Mouse (Mus musculus): ENCODE measurements around the gene Rbm19. TPM values are rescaled to one million over a fixed set of nuclear protein-coding genes. Genes with fewer than 3 reads are reported as not detected.

Gene Rbm19
- polyA plus RNA-seq, 1 experiment, result 16.8 TPM

DNA sequence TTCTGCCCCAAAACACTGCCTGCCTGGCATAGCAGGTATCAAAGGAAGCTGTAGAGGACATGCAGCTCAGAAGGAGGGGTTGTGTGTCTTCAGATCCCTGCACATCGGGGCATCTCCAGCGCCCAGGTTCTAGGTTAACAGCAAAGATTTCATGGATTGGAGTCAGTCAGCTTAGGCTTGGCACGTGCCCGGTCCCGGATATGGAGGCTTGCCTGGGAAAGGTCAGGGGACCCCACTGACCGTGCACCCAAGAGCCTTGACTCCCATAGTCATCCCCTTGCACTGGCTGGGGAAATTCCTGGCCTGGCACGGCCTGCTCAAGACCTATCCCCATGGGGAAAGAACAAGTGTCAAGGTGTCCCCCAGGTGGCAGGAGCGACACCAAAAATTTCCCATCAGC is 59.0 kb downstream of the Rbm19 start:
- no peaks in the 10 kb centered on the region for H3K4me1 ChIP-seq (ENCODE audit: control insufficient read depth, insufficient read depth, low read length)
- no peak overlapping the region for H3K27ac ChIP-seq (ENCODE audit: insufficient read depth, low read length)
- TF ChIP-seq POLR2A (IDR thresholded peaks at IDR 0.05; ENCODE audit: low read depth, low read length) (no peak), CTCF (IDR thresholded peaks at IDR 0.05; ENCODE audit: borderline replicate concordance, insufficient read depth, low read length) (no peak)
- H3K4me3 ChIP-seq (ENCODE audit: insufficient read depth, low read length), result no peak overlapping the region

DNA sequence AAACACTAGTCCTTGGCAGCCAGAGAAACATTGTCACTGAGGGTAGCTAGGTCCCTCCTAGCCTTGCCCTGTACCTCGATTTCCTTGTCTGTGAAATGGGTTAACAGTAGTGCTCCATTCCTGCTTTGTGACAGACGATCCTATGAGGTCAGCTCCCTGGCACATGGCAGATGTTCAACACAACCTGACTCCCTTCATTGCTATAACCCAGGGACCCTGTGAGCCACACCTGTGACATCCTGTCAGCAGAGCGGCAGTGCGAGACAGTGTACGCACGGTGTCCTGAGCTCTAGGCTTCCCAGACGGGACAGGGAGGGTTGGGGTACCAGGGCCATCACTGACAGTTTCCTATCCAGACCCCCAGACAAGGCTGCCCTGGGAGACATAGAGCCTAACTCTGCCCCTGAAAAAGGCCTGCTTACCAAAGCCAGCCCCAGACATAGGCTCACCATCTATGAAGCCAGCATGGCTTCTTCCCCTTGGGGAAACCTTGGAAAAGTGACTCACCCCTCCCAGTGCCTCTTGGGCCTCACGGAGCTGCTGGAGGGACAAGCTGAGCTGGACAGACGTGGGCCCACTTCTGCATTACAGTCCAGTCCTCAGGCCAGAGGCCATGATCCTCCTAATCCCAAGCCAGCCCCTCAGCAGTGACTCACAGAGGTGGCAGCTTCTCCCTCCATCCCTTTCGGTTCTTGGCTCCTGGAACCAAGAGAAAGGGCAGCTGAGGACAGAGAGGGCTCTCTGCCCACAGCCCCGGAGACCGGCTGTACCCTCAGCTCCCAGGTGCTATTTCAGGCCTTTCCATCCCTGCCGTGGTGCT is 60.2 kb downstream of the Rbm19 start:
- Histone ChIP-seq H3K4me3 (ENCODE audit: insufficient read depth, low read length) (no peak overlapping the region), H3K27ac (ENCODE audit: insufficient read depth, low read length) (no peak overlapping the region), H3K4me1 (ENCODE audit: control insufficient read depth, insufficient read depth, low read length) (no peaks in the 10 kb centered on the region)
- TF ChIP-seq POLR2A (IDR thresholded peaks at IDR 0.05; ENCODE audit: low read depth, low read length) (no peak), CTCF (IDR thresholded peaks at IDR 0.05; ENCODE audit: borderline replicate concordance, insufficient read depth, low read length) (no peak)

DNA sequence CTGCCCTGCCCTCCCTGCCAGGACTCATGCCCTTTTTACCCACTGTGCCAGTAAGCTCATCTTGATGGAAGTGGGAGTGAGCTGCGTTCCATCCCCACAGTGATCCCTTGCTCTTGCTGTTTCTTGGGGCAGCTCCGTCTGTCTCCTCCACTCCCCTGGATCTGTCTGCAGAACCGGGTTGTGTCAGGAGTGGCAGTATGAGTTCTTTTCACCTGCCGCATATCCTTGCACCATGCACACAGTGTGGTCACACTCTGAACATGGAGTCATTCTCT is 60.7 kb downstream of the Rbm19 start:
- Histone ChIP-seq H3K4me3 (ENCODE audit: insufficient read depth, low read length) (no peak overlapping the region), H3K27ac (ENCODE audit: insufficient read depth, low read length) (no peak overlapping the region), H3K4me1 (ENCODE audit: control insufficient read depth, insufficient read depth, low read length) (no peaks in the 10 kb centered on the region)
- no peak for TF ChIP-seq CTCF (IDR thresholded peaks at IDR 0.05; ENCODE audit: borderline replicate concordance, insufficient read depth, low read length)
- TF ChIP-seq POLR2A (IDR thresholded peaks at IDR 0.05; ENCODE audit: low read depth, low read length), result no peak

DNA sequence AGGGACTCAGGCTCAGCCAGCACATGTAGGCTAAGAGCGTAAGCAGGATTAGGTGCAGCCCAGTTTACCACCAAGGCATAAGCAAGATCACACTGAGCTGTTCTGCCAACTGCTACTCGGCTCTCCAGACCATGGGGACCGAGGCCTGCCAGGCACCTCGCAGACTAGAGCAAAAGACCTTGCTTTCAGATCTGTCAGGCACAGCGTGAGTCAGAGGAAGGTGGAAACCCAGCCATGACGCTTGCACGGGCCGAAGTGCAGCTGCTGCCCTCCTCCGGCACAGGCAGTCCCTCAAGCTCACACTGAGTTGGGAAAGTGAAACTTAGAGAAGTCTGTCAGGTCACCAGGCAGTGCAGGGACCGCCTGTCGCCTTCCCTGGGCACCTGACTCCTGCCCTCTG is 63.8 kb downstream of the Rbm19 start:
- TF ChIP-seq POLR2A (IDR thresholded peaks at IDR 0.05; ENCODE audit: low read depth, low read length), result no peak
- TF ChIP-seq CTCF (IDR thresholded peaks at IDR 0.05; ENCODE audit: borderline replicate concordance, insufficient read depth, low read length), result no peak
- Histone ChIP-seq H3K4me1 (ENCODE audit: control insufficient read depth, insufficient read depth, low read length) (no peaks in the 10 kb centered on the region), H3K27ac (ENCODE audit: insufficient read depth, low read length) (no peak overlapping the region), H3K4me3 (ENCODE audit: insufficient read depth, low read length) (no peak overlapping the region)

GRCm38 (mm10) chr5:120181384-120181783 is 65.1 kb downstream of the Rbm19 start:
- TF ChIP-seq POLR2A (IDR thresholded peaks at IDR 0.05; ENCODE audit: low read depth, low read length), result no peak
- TF ChIP-seq CTCF (IDR thresholded peaks at IDR 0.05; ENCODE audit: borderline replicate concordance, insufficient read depth, low read length), result no peak
- Histone ChIP-seq H3K4me3 (ENCODE audit: insufficient read depth, low read length) (no peak overlapping the region), H3K4me1 (ENCODE audit: control insufficient read depth, insufficient read depth, low read length) (no peaks in the 10 kb centered on the region), H3K27ac (ENCODE audit: insufficient read depth, low read length) (no peak overlapping the region)

DNA sequence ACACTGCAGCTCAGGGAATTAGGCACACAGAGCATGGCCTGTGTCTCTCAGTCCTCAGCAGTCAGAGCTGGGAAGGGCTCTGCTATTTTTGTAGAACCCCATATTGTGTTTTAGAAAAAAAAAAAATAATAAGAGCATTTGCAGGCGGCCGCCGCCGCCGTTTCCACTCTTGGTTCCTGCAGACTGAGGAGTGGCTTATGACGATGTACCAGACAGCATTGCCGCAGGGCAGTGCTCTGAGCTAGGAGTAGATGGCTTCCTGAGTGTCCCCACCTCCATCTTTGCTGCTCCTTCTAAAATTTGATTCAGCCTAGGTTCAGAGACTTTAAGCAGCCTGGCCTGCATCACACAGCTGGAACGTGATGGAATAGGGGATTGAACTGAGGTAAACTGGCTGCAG is 67.1 kb downstream of the Rbm19 start:
- TF ChIP-seq CTCF (IDR thresholded peaks at IDR 0.05; ENCODE audit: borderline replicate concordance, insufficient read depth, low read length) (no peak), POLR2A (IDR thresholded peaks at IDR 0.05; ENCODE audit: low read depth, low read length) (no peak)
- Histone ChIP-seq H3K4me3 (ENCODE audit: insufficient read depth, low read length) (no peak overlapping the region), H3K27ac (ENCODE audit: insufficient read depth, low read length) (no peak overlapping the region), H3K4me1 (ENCODE audit: control insufficient read depth, insufficient read depth, low read length) (no peaks in the 10 kb centered on the region)

DNA sequence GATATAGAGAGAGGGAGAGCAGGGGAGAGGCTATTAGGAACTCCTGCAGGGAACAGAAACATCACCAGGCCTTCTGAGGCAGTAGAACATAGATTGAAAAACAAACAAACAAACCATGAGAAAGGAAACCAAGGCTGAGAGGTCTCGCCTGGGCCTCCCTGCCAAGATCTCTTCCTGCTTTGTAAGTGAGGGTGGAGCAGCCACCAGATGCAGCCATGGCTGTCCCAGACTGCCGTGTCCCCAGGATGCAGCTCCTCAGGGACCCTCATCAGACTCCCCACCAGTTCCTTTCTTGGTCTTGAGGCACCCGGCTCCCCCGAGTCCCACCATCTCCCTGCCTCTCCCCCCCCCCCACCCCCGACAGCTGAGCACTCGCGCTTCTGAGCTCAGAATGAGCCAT is 67.5 kb downstream of the Rbm19 start:
- no peaks in the 10 kb centered on the region for H3K4me1 ChIP-seq (ENCODE audit: control insufficient read depth, insufficient read depth, low read length)
- no peak overlapping the region for H3K4me3 ChIP-seq (ENCODE audit: insufficient read depth, low read length)
- no peak for TF ChIP-seq POLR2A (IDR thresholded peaks at IDR 0.05; ENCODE audit: low read depth, low read length)
- H3K27ac ChIP-seq (ENCODE audit: insufficient read depth, low read length), result no peak overlapping the region

DNA sequence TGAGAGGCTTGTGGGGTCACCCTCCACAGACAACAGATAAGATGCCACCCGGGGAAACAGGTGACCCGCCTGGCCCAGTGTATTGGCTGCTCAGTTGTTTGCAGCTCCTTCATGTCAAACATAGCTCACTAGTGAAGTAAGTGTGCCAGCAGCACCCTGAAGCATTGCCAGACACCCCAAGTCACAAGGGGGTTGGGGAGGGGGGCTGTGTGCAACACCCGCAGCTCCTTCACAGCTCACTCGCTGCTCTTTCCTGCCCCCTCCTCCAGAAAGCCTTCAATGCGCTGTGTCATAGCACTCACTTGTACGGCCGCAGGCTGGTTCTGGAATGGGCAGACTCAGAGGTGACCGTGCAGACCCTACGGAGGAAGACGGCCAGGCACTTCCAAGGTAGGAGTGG is 69.7 kb downstream of the Rbm19 start:
- no peak overlapping the region for H3K4me3 ChIP-seq (ENCODE audit: insufficient read depth, low read length)
- TF ChIP-seq POLR2A (IDR thresholded peaks at IDR 0.05; ENCODE audit: low read depth, low read length) (no peak), CTCF (IDR thresholded peaks at IDR 0.05; ENCODE audit: borderline replicate concordance, insufficient read depth, low read length) (no peak)
- no peaks in the 10 kb centered on the region for H3K4me1 ChIP-seq (ENCODE audit: control insufficient read depth, insufficient read depth, low read length)
- no peak overlapping the region for H3K27ac ChIP-seq (ENCODE audit: insufficient read depth, low read length)

- Histone ChIP-seq H3K4me3 (ENCODE audit: insufficient read depth, low read length) (no peak overlapping the region), H3K27ac (ENCODE audit: insufficient read depth, low read length) (no peak overlapping the region), H3K4me1 (ENCODE audit: control insufficient read depth, insufficient read depth, low read length) (no peaks in the 10 kb centered on the region)
- TF ChIP-seq CTCF (IDR thresholded peaks at IDR 0.05; ENCODE audit: borderline replicate concordance, insufficient read depth, low read length) (no peak), POLR2A (IDR thresholded peaks at IDR 0.05; ENCODE audit: low read depth, low read length) (no peak)
Observed at GRCm38 (mm10) chr5:120188541-120188940, 72.3 kb downstream of the Rbm19 start.

DNA sequence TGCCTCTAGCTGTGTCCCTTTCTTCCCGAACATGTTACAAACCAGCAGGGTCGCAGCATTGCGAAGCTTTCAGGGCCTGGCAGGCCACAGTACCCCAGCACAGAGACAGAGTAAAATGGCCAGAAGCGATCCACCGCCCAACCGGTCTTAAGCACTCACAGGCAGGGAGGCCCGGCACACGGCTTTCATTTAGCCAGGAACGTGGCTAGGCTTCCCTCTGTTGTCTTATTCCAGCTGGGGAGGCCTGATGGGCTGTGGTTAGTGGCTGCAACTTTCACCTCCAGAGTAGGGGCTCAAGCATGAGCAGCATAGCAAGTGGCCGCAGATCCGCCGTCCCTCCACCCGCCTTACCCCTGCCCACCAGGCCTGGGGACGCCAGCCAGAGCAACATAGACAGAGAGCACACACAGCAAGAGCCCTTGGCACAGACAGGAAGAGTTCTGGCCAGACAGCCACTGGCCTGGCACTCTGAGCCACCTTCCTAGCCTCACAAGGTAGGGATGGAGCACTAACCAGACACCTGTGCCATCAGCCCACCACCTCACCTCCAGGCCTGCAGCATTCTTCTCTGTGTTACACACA is 73.8 kb downstream of the Rbm19 start:
- TF ChIP-seq CTCF (IDR thresholded peaks at IDR 0.05; ENCODE audit: borderline replicate concordance, insufficient read depth, low read length) (no peak), POLR2A (IDR thresholded peaks at IDR 0.05; ENCODE audit: low read depth, low read length) (no peak)
- no peak overlapping the region for H3K4me3 ChIP-seq (ENCODE audit: insufficient read depth, low read length)
- no peak overlapping the region for H3K27ac ChIP-seq (ENCODE audit: insufficient read depth, low read length)
- H3K4me1 ChIP-seq (ENCODE audit: control insufficient read depth, insufficient read depth, low read length), result no peaks in the 10 kb centered on the region

Measured in embryonic fibroblast, embryonic 13.5 days (primary cell).